Mouse (Mus musculus): ENCODE data around the gene Cd4. TPM values are rescaled to one million over a fixed set of nuclear protein-coding genes. Genes with fewer than 3 reads are reported as not detected.

Gene Cd4
- total and polyA plus RNA-seq, 2 experiments from 2014 or later, result 0.25 to 2.8 TPM

DNA sequence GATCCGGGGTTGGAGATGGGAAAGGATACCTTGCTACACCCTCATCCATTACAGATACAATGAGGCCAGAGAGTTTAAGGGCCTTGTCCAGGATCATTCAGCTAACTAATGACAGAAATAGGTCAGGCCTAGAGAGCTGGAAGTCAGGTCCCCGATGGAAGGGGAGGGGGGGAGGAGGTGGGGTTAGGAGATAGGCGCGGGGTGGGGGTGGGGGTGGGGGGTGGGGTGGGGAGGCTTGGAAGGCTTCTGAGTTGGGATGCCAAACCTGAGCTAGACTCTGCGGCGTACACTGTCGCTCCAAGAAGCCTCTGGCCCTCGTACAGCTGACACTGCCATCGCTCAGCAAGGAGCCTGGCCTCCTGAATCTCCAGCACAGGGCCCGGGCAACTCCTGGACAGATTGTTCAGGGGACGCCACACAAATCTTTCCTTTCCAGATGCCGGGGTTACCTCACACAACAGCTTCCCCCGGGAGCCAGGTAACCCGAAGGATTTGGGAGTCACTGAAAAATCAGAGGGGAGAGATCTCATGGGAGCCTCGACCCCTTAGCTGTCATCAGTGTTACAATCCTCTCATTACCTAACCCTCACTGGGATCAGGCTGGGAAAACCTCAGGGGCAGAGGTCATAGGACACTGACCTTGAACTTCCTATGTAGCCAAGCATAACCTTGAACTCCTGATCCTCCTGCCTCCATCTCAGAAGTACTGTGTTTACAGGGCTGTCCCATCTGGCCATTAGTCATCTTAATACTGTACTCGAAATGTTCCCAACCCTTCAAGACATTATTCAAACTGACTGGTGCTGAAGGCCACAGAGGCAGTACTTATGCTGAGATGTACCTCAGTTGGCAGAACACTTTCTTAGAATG, 17.2 kb upstream of the Cd4 start:
- DNase-seq (ENCODE audit: low spot score), result no peak
- peak overlapping the region; percentile 75 for H3K9ac ChIP-seq (replicated peaks; ENCODE audit: low read length, poor library complexity, severe bottlenecking)
- no peaks in the 10 kb centered on the region for H3K36me3 ChIP-seq (ENCODE audit: insufficient read depth, low read length)
- peak overlapping the region; percentile 69 for H3K4me2 ChIP-seq (ENCODE audit: low read depth, low read length, poor library complexity, severe bottlenecking)
- no peak for ATAC-seq (ENCODE audit: low FRiP score)
- peak overlapping the region; percentile 99 for H3K27ac ChIP-seq (ENCODE audit: low read depth, low read length)
- no peaks in the 10 kb centered on the region for H3K9me3 ChIP-seq (ENCODE audit: low read length)
- H3K4me3 ChIP-seq (ENCODE audit: low read depth, low read length), result peak overlapping the region; percentile 32; the same call in 1 of the 2 replicates
- no peaks in the 10 kb centered on the region for H3K27me3 ChIP-seq (ENCODE audit: insufficient read depth, low read length)
- 0 out of 2 replicates have a peak, but pooled peaks cover 8% of the 10 kb centered on the region for H3K4me1 ChIP-seq (ENCODE audit: insufficient read depth, low read length)
- no peak for TF ChIP-seq CTCF (IDR thresholded peaks at IDR 0.05)
- 22% methylated on average over 13 of the region's 16 CpGs for WGBS

DNA sequence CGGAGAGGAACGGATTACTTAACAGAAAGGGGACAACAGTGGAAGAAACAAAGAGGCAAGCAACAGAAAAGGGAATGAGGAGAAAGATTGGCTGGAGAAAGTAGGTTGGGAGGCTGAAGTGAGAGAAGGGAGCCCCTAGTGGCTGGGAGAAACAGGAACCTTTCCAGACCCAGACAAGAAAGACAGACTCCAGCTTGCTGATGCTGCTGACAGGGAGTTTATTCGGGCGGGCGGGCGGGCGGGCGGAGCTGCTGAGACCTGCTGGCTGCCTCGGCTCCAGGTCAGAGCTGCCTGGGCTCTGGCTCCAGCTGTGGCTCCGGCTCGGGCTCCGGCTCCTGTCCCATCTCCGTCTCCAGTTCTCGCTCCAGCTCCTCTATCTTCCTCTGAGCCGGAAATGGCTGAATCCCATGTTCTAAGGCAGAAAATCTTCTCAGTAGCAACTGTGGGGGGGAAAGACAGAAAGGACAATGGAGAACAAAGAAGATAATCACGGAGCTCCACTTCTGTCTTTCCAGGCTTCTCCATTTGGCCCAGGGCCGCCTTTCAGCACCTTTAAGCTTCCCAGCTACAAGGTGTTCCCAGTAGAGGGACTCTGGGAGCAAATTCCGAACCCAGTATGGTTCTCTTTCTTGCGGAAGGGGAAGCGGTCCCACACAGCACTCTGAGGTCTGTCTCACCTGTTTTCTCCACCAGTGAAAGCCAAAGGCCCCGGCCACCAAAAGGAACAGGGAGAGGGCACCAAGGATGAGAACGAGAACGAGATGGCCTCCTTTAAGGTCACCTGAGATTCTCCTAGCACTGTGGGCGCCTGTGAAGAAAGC, 16.4 kb upstream of the Cd4 start:
- Histone ChIP-seq H3K4me1 (ENCODE audit: insufficient read depth, low read length) (0 out of 2 replicates have a peak, but pooled peaks cover 3% of the 10 kb centered on the region), H3K4me2 (ENCODE audit: low read depth, low read length, poor library complexity, severe bottlenecking) (peak overlapping the region; percentile 69), H3K27ac (ENCODE audit: low read depth, low read length) (peak overlapping the region; percentile 99), H3K36me3 (ENCODE audit: insufficient read depth, low read length) (no peaks in the 10 kb centered on the region), H3K9ac (replicated peaks; ENCODE audit: low read length, poor library complexity, severe bottlenecking) (peak overlapping the region; percentile 75), H3K9me3 (ENCODE audit: low read length) (no peaks in the 10 kb centered on the region), H3K4me3 (ENCODE audit: low read depth, low read length) (peak overlapping the region; percentile 32), H3K27me3 (ENCODE audit: insufficient read depth, low read length) (no peaks in the 10 kb centered on the region)
- 5% methylated on average over 24 of the region's 24 CpGs for WGBS
- TF ChIP-seq CTCF (IDR thresholded peaks at IDR 0.05), result peak; percentile 79
- DNase-seq (ENCODE audit: low spot score) (peak; percentile 91), ATAC-seq (ENCODE audit: low FRiP score) (peak; percentile 79)

DNA sequence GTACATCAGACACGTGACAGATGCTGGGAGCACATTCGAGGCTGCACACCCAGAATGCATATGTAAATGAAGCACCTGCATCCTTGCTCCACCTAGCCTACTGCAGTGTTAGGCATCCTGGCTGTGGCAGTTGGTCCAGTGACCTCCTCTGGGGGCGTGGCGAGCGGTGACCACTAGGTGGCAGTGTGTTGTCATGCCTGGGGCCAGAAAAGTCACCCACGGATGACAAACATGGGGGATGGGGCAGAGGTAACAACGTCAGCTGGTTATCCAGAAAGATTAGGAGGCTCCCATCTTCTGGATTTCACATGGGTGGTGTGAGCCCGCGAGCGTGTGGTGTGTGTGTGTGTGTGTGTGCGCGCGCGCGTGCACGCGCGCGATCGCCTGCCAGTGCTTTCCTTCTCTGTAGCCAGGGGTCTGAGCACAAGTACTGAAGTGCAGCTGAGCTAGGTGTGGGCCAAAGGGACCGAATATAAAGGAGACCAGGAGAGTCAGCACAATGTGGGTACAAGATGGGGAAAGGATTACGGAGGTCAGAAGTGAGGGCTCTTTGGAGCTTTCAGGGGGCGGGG, 15.6 kb upstream of the Cd4 start:
- peak overlapping the region; percentile 99 for H3K27ac ChIP-seq (ENCODE audit: low read depth, low read length)
- ATAC-seq (ENCODE audit: low FRiP score), result peak; percentile 87
- H3K4me1 ChIP-seq (ENCODE audit: insufficient read depth, low read length), result 0 out of 2 replicates have a peak, but pooled peaks cover 3% of the 10 kb centered on the region
- peak overlapping the region; percentile 32 for H3K4me3 ChIP-seq (ENCODE audit: low read depth, low read length)
- TF ChIP-seq CTCF (IDR thresholded peaks at IDR 0.05), result peak; percentile 97
- peak overlapping the region; percentile 75 for H3K9ac ChIP-seq (replicated peaks; ENCODE audit: low read length, poor library complexity, severe bottlenecking)
- under 1% methylated on average over 23 of the region's 23 CpGs for WGBS
- DNase-seq (ENCODE audit: low spot score), result peak; percentile 95
- H3K27me3 ChIP-seq (ENCODE audit: insufficient read depth, low read length), result no peaks in the 10 kb centered on the region
- H3K9me3 ChIP-seq (ENCODE audit: low read length), result no peaks in the 10 kb centered on the region
- H3K4me2 ChIP-seq (ENCODE audit: low read depth, low read length, poor library complexity, severe bottlenecking), result peak overlapping the region; percentile 69
- no peaks in the 10 kb centered on the region for H3K36me3 ChIP-seq (ENCODE audit: insufficient read depth, low read length)

DNA sequence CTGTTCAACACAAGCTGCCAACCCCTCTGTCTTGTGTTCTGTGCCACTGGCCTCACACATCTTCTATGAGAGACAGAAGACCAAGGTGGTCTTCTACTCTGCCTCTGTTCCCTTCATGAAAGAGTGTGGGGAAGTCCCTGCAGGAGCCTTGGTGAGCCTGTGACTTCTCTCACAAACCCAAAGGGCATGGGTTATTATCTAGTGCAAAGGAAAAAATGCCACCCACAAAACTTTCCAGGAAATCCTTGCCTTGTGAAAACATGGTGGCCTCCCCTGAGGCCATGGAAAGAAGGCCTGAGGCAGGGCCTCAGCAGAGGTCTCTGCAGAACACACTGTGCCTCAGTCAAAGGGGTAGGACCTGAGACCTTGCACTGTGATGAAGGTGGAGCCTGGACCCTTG, 13.8 kb upstream of the Cd4 start:
- Histone ChIP-seq H3K4me2 (ENCODE audit: low read depth, low read length, poor library complexity, severe bottlenecking) (no peak overlapping the region), H3K27ac (ENCODE audit: low read depth, low read length) (no peak overlapping the region), H3K9me3 (ENCODE audit: low read length) (no peaks in the 10 kb centered on the region), H3K36me3 (ENCODE audit: insufficient read depth, low read length) (no peaks in the 10 kb centered on the region), H3K27me3 (ENCODE audit: insufficient read depth, low read length) (no peaks in the 10 kb centered on the region), H3K4me1 (ENCODE audit: insufficient read depth, low read length) (0 out of 2 replicates have a peak, but pooled peaks cover 3% of the 10 kb centered on the region), H3K9ac (replicated peaks; ENCODE audit: low read length, poor library complexity, severe bottlenecking) (no peak overlapping the region), H3K4me3 (ENCODE audit: low read depth, low read length) (no peak overlapping the region)
- ATAC-seq (ENCODE audit: low FRiP score) (no peak), DNase-seq (ENCODE audit: low spot score) (no peak)
- TF ChIP-seq CTCF (IDR thresholded peaks at IDR 0.05), result no peak

DNA sequence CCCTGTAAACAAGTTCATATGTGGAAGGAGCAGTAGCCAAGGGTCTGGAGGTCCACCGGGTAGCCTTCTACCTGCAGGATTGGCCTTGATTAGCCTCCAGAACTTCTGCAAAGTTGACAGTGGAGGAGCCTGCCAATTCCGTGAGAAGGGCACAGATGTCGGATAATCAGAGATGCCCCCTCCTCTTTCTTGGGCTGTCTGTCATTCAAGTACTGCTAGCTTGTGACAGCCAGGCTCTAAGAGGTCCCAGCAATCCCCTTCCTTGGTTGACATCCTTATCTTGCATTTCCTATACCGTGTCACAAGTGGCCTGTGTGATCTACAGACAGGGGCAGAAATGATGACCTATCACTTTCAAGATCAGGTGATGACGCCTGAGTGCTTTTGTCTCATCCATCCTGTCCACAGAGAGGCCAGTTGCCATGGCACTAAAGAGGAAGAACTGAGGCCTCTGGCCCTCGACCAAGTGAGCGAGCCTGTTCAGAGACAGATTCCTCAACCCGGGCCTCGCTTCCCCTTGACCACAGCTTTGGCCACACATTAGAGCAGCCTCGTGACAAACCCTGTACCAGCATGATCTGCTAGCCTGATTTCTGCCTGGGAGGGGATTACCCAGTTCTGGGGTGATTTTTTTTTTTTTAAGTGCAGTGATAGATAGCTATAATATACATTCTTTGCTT, 12.9 kb upstream of the Cd4 start:
- Histone ChIP-seq H3K9ac (replicated peaks; ENCODE audit: low read length, poor library complexity, severe bottlenecking) (no peak overlapping the region), H3K27ac (ENCODE audit: low read depth, low read length) (no peak overlapping the region), H3K36me3 (ENCODE audit: insufficient read depth, low read length) (no peaks in the 10 kb centered on the region), H3K9me3 (ENCODE audit: low read length) (no peaks in the 10 kb centered on the region), H3K27me3 (ENCODE audit: insufficient read depth, low read length) (no peaks in the 10 kb centered on the region), H3K4me1 (ENCODE audit: insufficient read depth, low read length) (0 out of 2 replicates have a peak, but pooled peaks cover 3% of the 10 kb centered on the region), H3K4me3 (ENCODE audit: low read depth, low read length) (no peak overlapping the region), H3K4me2 (ENCODE audit: low read depth, low read length, poor library complexity, severe bottlenecking) (no peak overlapping the region)
- WGBS, result 39% methylated on average over 10 of the region's 10 CpGs
- no peak for TF ChIP-seq CTCF (IDR thresholded peaks at IDR 0.05)
- DNase-seq (ENCODE audit: low spot score), result peak; percentile 73
- ATAC-seq (ENCODE audit: low FRiP score), result no peak

Measured in midbrain, postnatal 0 days (tissue).